Mouse (Mus musculus): ENCODE measurements around the gene Rcc2. TPM values are rescaled to one million over a fixed set of nuclear protein-coding genes. Genes with fewer than 3 reads are reported as not detected.

Rcc2 gene
- polyA plus RNA-seq (2021; fragmentation: Nextera tagmentation), result 15.2 and 16.8 TPM in 2 replicates
- long read RNA-seq, experiment 1, partial matches to known transcripts, result 22 of 23 reads
- long read RNA-seq, experiment 1, other reads (novel, unspliced or antisense), result 1 of 23 reads
- long read RNA-seq, experiment 2, partial matches to known transcripts, result 78 of 91 reads
- long read RNA-seq, experiment 2, other reads (novel, unspliced or antisense), result 13 of 91 reads

GRCm38 (mm10) chr4:140700269-140701018, at the start of gene Rcc2:
TSS of gene Rcc2 (plus strand) at chr4:140700541.

GRCm38 (mm10) chr4:140665760-140666159, 34.6 kb upstream of the Rcc2 start, which contains the start of gene Arhgef10l:
TSS of gene Arhgef10l (minus strand) at chr4:140666012.

GRCm38 (mm10) chr4:140742543-140742942, 42.2 kb downstream of the Rcc2 start, which contains the start of gene Padi6:
TSS of gene Padi6 (minus strand) at chr4:140742643.

Small RNA genes within 50 kb of the gene (microRNA-seq; reads per million reads assigned to microRNA genes)
- gene Gm23045 (not detected), gene Gm25951 (not detected)

Other genes with a start within 250 kb of the Rcc2 start
- 7.2 and 8.3 TPM in 2 replicates for gene Arhgef10l, start 34.5 kb upstream of the Rcc2 start, polyA plus RNA-seq (2021; fragmentation: Nextera tagmentation)
- not detected in 2 replicates for gene Padi6, start 42.1 kb downstream of the Rcc2 start, polyA plus RNA-seq (2021; fragmentation: Nextera tagmentation)
- gene Padi4, start 73.7 kb downstream of the Rcc2 start, polyA plus RNA-seq (2021; fragmentation: Nextera tagmentation), result not detected in 2 replicates
- gene Padi3, start 110.1 kb downstream of the Rcc2 start, polyA plus RNA-seq (2021; fragmentation: Nextera tagmentation), result not detected in 2 replicates
- not detected in 2 replicates for gene Padi1, start 145.2 kb downstream of the Rcc2 start, polyA plus RNA-seq (2021; fragmentation: Nextera tagmentation)
- 6.3 and 8.9 TPM in 2 replicates for gene Padi2, start 205.8 kb downstream of the Rcc2 start, polyA plus RNA-seq (2021; fragmentation: Nextera tagmentation)

Data from layer of hippocampus, adult 6 months (tissue).